Mouse (Mus musculus): ENCODE results near the gene Apbb2. TPM values are rescaled to one million over a fixed set of nuclear protein-coding genes. Genes with fewer than 3 reads are reported as not detected.

Gene Apbb2
- polyA plus RNA-seq (2015; fragmentation: Illumina TruSeq; extraction: RNeasy Lipid Tissue Mini Kit (QIAGEN cat#74804); ENCODE audit: insufficient read depth, low replicate concordance) = 7.5 TPM

DNA sequence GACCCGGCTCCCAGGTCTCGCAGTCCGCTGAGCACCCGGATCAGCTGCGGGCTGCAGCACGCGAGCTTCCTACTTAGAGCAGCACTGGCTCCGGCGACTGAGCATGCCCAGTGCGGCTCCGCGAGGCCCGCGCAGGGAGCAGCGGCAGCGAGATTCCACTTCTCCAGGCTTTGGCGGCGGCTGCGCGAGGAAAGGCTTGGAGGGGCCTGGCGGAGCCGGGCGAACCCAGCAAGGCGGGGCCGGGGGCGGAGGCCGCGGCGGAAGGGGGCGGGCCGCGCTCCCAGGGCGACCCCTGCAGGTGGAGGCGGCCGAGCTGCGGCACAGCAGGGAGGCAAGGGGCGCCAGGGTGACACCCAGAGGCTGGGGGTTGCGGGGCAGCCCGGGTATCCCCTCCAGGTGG, at the start of gene Apbb2:
Apbb2 (minus strand) TSS at position 188 of the 400 bp plus-strand sequence.

GRCm38 (mm10) chr5:66259756-66260448, 358.7 kb downstream of the Apbb2 start, which contains the start of gene Nsun7:
Nsun7 (plus strand) TSS chr5:66259897.

Other genes starting within 250 kb of the Apbb2 start
- gene Uchl1, start 57.3 kb upstream of the Apbb2 start, polyA plus RNA-seq (2015; fragmentation: Illumina TruSeq; extraction: RNeasy Lipid Tissue Mini Kit (QIAGEN cat#74804); ENCODE audit: insufficient read depth, low replicate concordance) = 1.1 TPM
- 31.3 TPM for gene Limch1, start 127.0 kb upstream of the Apbb2 start, polyA plus RNA-seq (2015; fragmentation: Illumina TruSeq; extraction: RNeasy Lipid Tissue Mini Kit (QIAGEN cat#74804); ENCODE audit: insufficient read depth, low replicate concordance)

Data from spleen, adult 10 weeks (tissue).